Mouse (Mus musculus) frontal cortex, postnatal 25 days (tissue): ENCODE results near the gene Cc2d2b.

Experiments
- DNase-seq, 2 experiments: peaks; one replicate each; pipeline ENCODE4 v3.0.0; 2022; ENCODE audit warnings: low spot score in 2 of 2

Gene Cc2d2b

DNA sequence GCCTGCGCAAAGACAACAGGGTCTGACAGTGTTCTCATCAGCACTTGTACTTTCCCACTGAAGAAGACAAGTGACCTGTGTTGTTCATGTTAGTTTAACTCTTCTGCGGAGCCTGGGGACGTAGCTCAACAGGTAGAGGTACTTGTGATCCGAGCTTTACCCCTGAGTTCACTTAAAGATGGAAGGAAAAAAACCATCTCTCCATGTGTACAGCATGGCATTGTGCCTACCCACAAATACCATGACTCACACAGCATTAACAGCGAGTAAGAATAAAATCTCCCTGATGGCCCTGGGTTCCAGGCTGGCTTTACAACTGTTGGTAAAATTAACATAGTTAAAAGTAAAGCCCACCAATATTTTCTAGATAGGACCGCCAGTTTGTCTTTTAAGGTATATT is 85.9 kb downstream of the Cc2d2b start:
- no peak for DNase-seq

DNA sequence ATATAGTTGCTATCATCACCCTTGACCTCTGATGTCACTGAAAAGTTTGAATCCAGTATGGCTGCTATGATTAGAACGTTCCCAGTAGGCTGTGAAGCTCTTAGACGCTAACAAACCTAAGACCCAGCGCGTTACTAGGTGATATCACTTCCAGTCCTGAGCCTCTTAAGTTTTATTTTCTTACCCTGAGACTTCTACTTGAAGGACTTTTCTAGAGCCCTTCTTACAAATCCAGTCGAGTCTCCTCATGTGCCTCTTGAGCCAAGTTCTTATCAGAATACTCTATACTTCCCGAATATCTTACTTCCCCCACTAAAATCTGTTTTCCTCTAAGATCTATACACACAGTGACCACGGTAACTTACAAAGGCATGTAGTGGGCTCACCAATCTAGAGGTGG is 89.7 kb downstream of the Cc2d2b start:
- DNase-seq = no peak

DNA sequence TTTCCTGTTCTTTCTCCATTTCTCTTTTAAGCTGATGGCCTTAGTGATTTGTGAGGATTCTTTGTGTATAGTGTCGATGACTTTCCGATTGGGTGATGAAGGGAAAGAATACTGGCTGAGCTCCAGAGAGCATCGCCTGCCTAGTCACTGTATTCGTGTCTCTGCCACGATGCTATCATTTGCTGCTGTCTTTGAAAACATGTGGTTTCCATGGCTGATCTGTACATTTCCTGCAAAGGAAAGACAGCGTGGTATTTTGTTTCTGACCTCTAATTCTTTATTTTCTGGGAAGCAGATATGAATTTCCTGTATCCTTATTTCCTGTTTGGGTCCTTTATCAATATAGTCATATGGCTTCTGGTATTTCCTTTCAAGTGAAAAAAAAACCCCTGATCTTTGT is 91.8 kb downstream of the Cc2d2b start:
- DNase-seq = no peak

DNA sequence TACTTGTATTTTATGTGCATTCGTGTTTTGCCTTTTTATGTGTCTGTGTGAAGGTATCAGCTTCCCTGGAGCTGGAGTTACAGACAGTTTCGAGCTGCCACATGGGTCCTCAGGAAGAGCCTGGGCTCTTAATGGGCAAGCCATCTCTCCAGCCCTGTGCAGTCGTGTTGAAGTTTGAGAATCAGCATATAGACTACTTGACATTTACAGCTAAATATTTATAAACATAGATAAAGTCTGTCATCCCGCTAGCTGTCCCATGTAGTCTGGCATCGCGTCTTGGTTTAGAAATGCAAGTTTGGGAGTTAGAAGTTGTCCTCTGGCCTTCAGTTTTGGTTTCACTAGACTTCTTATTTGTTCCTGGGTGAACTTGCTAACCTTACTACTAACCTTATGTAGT is 92.5 kb downstream of the Cc2d2b start:
- no peak for DNase-seq

DNA sequence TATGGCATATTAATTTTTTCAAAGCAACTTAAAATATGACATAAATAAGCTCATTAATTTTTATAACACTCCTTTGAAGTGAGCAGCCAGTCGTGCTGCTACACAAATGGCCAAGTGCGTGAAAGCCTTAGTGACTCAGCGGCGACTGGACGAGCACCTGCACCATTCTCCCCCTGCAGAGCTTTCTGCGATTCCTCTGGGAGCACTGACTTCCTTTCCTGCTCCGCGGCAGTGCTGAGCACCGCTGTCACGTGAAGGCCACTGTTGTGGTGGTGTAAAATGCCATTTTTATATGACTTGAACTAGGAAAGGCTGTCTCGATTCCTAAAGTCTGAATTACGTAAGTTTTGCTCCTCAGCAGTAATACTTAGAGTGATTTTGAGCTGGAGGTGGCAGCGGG is 93.0 kb downstream of the Cc2d2b start:
- DNase-seq = no peak

DNA sequence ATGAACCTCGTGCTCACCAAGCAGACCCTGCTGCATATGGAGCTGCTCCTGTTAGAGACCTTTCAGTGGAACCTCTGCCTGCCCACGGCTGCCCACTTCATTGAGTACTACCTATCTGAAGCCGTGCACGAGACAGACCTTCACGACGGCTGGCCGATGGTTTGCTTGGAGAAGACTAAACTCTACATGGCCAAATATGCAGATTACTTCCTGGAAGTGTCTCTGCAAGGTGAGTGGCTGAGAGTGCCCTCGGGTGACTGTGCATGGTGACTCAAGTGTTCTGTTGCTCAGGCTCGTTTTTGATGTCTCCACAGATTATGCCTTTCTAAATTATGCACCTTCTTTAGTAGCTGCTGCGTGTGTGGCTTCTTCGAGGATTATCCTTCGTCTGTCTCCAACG is 96.2 kb downstream of the Cc2d2b start:
- no peak for DNase-seq

DNA sequence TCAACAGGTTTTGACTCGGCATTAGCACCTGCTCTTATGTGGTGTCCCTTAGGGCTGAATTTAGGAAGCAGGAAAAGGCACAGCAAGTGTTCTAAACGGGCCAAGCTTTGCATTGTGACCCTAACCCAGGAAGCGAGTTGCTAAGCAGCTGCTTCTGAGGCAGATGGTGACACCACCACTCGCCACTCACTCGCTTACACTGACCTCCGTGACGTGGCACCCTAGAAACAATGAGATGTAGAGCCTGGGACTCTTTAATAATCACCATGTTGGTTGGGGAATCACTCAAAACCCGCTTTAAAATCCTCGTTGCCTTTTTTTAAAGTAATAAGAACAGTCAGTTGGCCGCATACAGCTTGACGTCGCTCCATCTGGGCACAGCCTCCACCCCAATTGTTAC is 100.8 kb downstream of the Cc2d2b start:
- DNase-seq = no peak

DNA sequence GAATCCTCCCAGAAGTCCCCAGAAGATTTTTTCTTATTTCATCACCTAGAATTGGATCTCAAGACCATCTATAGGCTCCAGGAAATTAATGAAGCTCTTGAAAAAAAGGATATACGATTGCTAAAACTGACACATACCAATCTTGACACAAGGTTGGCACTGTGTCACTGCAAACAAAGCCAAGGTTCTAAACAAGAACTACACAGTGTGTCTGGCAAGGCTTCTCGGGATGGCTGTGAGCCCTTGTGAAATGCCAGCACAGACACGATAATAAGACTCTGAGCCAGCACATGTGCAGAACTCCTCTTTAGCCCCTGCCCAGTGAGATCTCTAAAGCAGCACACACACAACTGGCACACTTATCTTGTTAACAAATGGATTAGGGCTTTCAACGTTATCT is 111.0 kb downstream of the Cc2d2b start:
- no peak for DNase-seq

DNA sequence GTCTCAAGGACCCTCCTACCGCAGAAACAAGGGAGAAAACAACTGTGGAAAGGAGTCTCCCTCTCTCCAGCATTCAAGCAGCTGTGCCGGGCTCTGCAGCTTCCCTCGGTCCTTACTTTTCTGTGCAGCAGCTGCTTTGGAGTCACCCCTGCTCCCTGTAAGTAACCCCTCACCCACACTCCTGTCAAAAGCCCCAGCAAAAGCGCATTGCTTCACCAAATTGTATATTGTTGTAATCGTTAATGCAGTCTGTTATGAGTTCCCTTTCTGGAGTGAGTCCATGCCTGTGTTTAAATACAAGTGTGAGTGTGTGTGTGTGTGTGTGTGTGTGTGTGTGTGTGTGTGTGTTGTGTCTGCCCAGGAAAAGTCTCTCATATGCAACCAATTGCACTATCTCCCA is 119.7 kb downstream of the Cc2d2b start:
- no peak for DNase-seq

DNA sequence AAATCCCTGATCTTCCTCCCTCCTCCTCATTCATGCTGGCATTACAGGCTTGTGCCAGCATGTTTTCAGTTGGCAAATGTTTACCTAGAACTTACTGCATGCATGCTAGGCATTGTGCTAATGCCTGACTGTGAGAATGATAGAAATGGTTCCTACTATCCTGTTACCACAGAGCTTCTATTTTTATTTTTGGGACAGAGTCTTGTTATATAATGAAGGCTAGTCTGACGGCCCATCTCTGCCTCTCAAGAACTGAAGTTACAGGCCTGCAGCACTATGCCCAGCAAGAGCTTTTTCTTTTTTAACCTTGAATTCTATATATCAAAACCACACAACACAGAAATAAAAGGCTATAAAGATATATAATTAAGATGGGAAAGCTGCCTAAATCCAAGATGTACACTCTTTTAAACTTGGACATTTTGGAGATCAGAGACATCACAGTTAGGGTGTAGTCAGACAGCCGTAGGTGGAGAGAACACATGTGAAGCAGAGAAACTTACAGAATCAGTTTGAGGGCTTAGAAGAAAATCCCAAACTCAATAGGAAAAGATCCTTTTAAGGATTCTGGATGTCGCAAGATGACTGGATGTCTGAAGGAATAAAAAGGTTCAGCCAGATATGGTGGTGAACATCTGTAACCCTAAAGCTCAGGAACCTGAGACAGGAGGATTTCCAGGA is 121.0 kb downstream of the Cc2d2b start:
- no peak for DNase-seq

DNA sequence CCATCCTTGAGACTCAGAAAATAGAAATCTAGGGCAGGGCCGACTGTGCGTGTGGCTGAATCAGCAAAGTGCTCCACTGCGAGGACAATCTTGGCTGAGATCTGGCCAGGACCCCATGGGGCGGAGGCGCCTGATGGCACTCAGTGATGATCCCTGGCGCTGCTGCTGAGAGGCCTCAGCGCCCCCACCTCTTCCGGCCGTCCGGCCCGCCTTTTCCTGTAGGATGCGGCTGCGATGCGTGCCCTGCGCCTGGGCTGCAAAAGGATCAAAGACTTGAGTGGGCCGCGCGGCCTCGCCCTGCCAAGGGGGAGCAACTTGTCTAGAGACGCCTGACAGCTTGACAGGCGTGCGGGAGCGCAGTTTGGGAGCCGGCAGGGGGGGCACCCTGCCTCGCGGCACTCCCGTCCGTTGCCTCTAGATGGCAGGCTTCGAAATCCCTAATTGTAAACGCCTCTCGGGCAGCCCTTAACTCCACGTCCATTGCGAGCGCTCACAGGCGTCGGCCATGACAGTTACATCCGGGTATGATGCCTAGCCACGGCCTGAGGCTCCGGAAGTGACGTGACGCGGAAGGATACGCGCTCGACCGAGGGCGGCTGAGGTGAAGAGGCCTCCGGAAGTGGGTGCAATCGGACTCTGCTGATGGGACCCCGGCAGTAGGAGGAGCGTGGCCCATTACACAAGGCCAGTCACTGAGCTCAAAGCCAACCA is 124.6 kb downstream of the Cc2d2b start:
- DNase-seq = peak; percentile 74 to 79
